Mouse (Mus musculus) liver, adult 2 months (tissue): Measurements from ENCODE around the gene Ddah2. TPM values are rescaled to one million over a fixed set of nuclear protein-coding genes. Genes with fewer than 3 reads are reported as not detected.

Source experiments
- DNase-seq: peaks from one replicate; pipeline ENCODE4 v3.0.0-alpha.2; 2011; ENCODE audit warnings: low read depth, low spot score; ENCODE audit errors: extremely low read depth
- H3K27ac ChIP-seq: fragments of 200-500 bp; replicated peaks from 2 replicates; pipeline ENCODE4 v1.5.1; 2012; ENCODE audit warnings: low read depth, mild to moderate bottlenecking, control low read depth, inconsistent platforms, low read length; ENCODE audit not compliant: insufficient read depth
- H3K27me3 ChIP-seq: fragments of 200-500 bp; 2 replicates; pipeline ENCODE4 v1.6.1; 2012; ENCODE audit warnings: mild to moderate bottlenecking, moderate library complexity, low read length, inconsistent platforms; ENCODE audit not compliant: control insufficient read depth, insufficient read depth
- H3K36me3 ChIP-seq: fragments of 200-500 bp; 2 replicates; pipeline ENCODE4 v1.6.1; 2012; ENCODE audit warnings: low read length, inconsistent platforms; ENCODE audit not compliant: control insufficient read depth, insufficient read depth
- H3K4me1 ChIP-seq: fragments of 200-500 bp; 2 replicates; pipeline ENCODE4 v1.6.1; 2011; ENCODE audit warnings: low read length; ENCODE audit not compliant: control insufficient read depth, insufficient read depth
- H3K4me3 ChIP-seq: fragments of 200-500 bp; 2 replicates; pipeline ENCODE4 v1.5.1; 2011; ENCODE audit warnings: low read depth, mild to moderate bottlenecking, control low read depth, low read length, moderate library complexity; ENCODE audit not compliant: insufficient read depth
- H3K79me2 ChIP-seq: fragments of 200-500 bp; 2 replicates; pipeline ENCODE4 v1.6.1; 2012; ENCODE audit warnings: inconsistent platforms, mild to moderate bottlenecking, low read length, moderate library complexity; ENCODE audit not compliant: control insufficient read depth, insufficient read depth
- H3K9ac ChIP-seq: fragments of 200-500 bp; 2 replicates; pipeline ENCODE4 v1.6.1; 2012; ENCODE audit warnings: low read depth, mild to moderate bottlenecking, control low read depth, inconsistent platforms, low read length
- CTCF ChIP-seq: fragments of 200-500 bp; IDR thresholded peaks from 2 replicates; pipeline ENCODE4 v1.5.1; 2011; ENCODE audit warnings: low read depth, low read length, control low read depth
- POLR2A ChIP-seq: fragments of 200-500 bp; IDR thresholded peaks from 2 replicates; pipeline ENCODE4 v1.6.1; 2011; ENCODE audit warnings: low read length, control low read depth; ENCODE audit not compliant: insufficient read depth; ENCODE audit errors: extremely low read depth
- WGBS: fragments of 180-500 bp; shearing (Covaris S2); methylation state at CpG from one replicate; pipeline ENCODE4 v1.1.7; 2018; 5-methylcytosine and 5-hydroxymethylcytosine counted together
- polyA plus RNA-seq: library from polyadenylated mRNA; depleted of rRNA; stranded (reverse); fragments of >200 nt; gene quantifications from 2 replicates; pipeline ENCODE4 v1.2.3, GENCODE M21; 2012
- total RNA-seq: library from RNA; depleted of rRNA; stranded (reverse); fragments of >200 nt; gene quantifications from 2 replicates; pipeline ENCODE4 v1.2.3, GENCODE M21; 2014

The Ddah2 gene
- total and polyA plus RNA-seq, 2 experiments: 3.0 to 3.9 TPM

GRCm38 (mm10) chr17:35088825-35089644 lies 30.2 kb downstream of the Ddah2 start, which contains the start of gene Abhd16a:
Abhd16a (plus strand) TSS chr17:35089263.
- peaks cover 4% of the 10 kb centered on the region; the same call in 1 of the 2 replicates for H3K4me1 ChIP-seq
- H3K9ac ChIP-seq: peak within 1 kb of the TSS; percentile 100
- peak within 1 kb of the TSS; percentile 100 for H3K27ac ChIP-seq
- no peaks in the 10 kb centered on the region for H3K27me3 ChIP-seq
- H3K79me2 ChIP-seq: peaks cover 7% of the 10 kb centered on the region
- H3K36me3 ChIP-seq: 0 out of 2 replicates have a peak, but pooled peaks cover 2% of the 10 kb centered on the region
- TF ChIP-seq POLR2A (peak; percentile 75), CTCF (peak; percentile 2; the same call in 1 of the 2 replicates)
- DNase-seq: peak; percentile 71
- H3K4me3 ChIP-seq: peak within 1 kb of the TSS; percentile 99
- WGBS: 3% methylated on average over 67 of the region's 67 CpGs

GRCm38 (mm10) chr17:35090166-35090932 lies 31.5 kb downstream of the Ddah2 start:
- WGBS: 50% methylated on average over 8 of the region's 8 CpGs

GRCm38 (mm10) chr17:35092403-35093198 lies 33.8 kb downstream of the Ddah2 start:
- 90% methylated on average over 14 of the region's 14 CpGs for WGBS
- Histone ChIP-seq H3K79me2 (peaks cover 7% of the 10 kb centered on the region), H3K9ac (no peak overlapping the region), H3K27me3 (no peaks in the 10 kb centered on the region), H3K27ac (no peak overlapping the region), H3K36me3 (0 out of 2 replicates have a peak, but pooled peaks cover 2% of the 10 kb centered on the region), H3K4me1 (peaks cover 4% of the 10 kb centered on the region; the same call in 1 of the 2 replicates), H3K4me3 (no peak overlapping the region)
- no peak for DNase-seq
- TF ChIP-seq CTCF: no peak
- no peak for TF ChIP-seq POLR2A

More at GRCm38 (mm10) chr17:35090166-35090932, 31.5 kb downstream of the Ddah2 start:
- peaks cover 4% of the 10 kb centered on the region; the same call in 1 of the 2 replicates for H3K4me1 ChIP-seq
- H3K27me3 ChIP-seq: no peaks in the 10 kb centered on the region
- H3K9ac ChIP-seq: peak overlapping the region; percentile 43; the same call in 1 of the 2 replicates
- DNase-seq: peak; percentile 74
- H3K36me3 ChIP-seq: 0 out of 2 replicates have a peak, but pooled peaks cover 2% of the 10 kb centered on the region
- TF ChIP-seq POLR2A: no peak
- TF ChIP-seq CTCF: no peak
- peak overlapping the region; percentile 48 for H3K27ac ChIP-seq
- peak overlapping the region; percentile 99; the same call in 1 of the 2 replicates for H3K4me3 ChIP-seq
- peaks cover 7% of the 10 kb centered on the region for H3K79me2 ChIP-seq

GRCm38 (mm10) chr17:35094475-35095365 lies 35.9 kb downstream of the Ddah2 start:
- 87% methylated on average over 15 of the region's 15 CpGs for WGBS
- Histone ChIP-seq H3K36me3 (peaks cover 3% of the 10 kb centered on the region; the same call in 1 of the 2 replicates), H3K4me3 (no peak overlapping the region), H3K27me3 (no peaks in the 10 kb centered on the region), H3K4me1 (peaks cover 4% of the 10 kb centered on the region; the same call in 1 of the 2 replicates), H3K9ac (no peak overlapping the region), H3K79me2 (peaks cover 4% of the 10 kb centered on the region), H3K27ac (no peak overlapping the region)
- TF ChIP-seq CTCF (no peak), POLR2A (no peak)
- DNase-seq: no peak

GRCm38 (mm10) chr17:35096597-35096996 lies 37.8 kb downstream of the Ddah2 start:
- DNase-seq: no peak
- Histone ChIP-seq H3K4me1 (no peaks in the 10 kb centered on the region), H3K27me3 (no peaks in the 10 kb centered on the region), H3K36me3 (peaks cover 6% of the 10 kb centered on the region), H3K27ac (no peak overlapping the region), H3K79me2 (peaks cover 4% of the 10 kb centered on the region; the same call in 1 of the 2 replicates), H3K9ac (no peak overlapping the region), H3K4me3 (no peak overlapping the region)
- TF ChIP-seq POLR2A (no peak), CTCF (no peak)
- 96% methylated on average over 12 of the region's 12 CpGs for WGBS
